Mouse (Mus musculus) testis, adult 2 months (tissue): Measurements from ENCODE around the gene Capns1.

Experiments
- CTCF ChIP-seq: fragments of 200-500 bp; IDR thresholded peaks from 2 replicates; pipeline ENCODE4 v1.5.1; 2012; ENCODE audit warnings: low read depth, mild to moderate bottlenecking, inconsistent platforms, low read length, moderate library complexity; ENCODE audit not compliant: control insufficient read depth, insufficient read depth, insufficient replicate concordance
- POLR2A ChIP-seq: fragments of 200-500 bp; IDR thresholded peaks from 2 replicates; pipeline ENCODE4 v1.6.1; 2012; ENCODE audit warnings: low read depth, mild to moderate bottlenecking, inconsistent platforms, low read length, moderate library complexity; ENCODE audit not compliant: control insufficient read depth

DNA sequence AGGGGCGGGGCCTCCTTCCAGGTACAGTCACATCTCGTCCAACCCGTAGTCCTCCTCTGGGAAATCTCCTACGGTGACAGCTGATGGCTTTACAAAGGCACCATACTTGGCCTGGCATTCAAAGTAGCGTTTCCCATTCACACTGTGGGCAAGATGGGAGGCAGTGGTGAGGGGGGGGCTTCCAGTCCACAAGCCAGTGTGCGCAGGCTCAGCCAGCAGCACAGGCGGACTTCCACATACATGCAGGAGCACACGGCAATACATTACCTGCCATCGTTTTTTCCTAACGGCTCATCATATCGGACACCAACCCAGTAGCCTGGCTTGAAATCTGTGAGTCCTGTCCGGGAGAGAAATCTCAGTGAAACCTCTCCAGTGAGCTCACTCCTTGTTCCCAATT is 25.6 kb upstream of the Capns1 start:
- no peak for TF ChIP-seq POLR2A
- TF ChIP-seq CTCF: no peak
